Mouse (Mus musculus) MEL (cell line): Measurements from ENCODE around the gene Pigs.

Experiments used
- BHLHE40 ChIP-seq: IDR thresholded peaks from 2 replicates; pipeline ENCODE4 v1.6.1; 2012; ENCODE audit warnings: low read depth, mild to moderate bottlenecking, inconsistent platforms, low read length, improper control_type of control experiment, borderline replicate concordance
- CHD1 ChIP-seq: IDR thresholded peaks from 2 replicates; pipeline ENCODE4 v1.6.1; 2012; ENCODE audit warnings: low read depth, mild to moderate bottlenecking, inconsistent platforms, low read length, improper control_type of control experiment
- CTCF ChIP-seq, 3 experiments: IDR thresholded peaks in 2 of 3; conservative IDR thresholded peaks in 1 of 3; 2 replicates each; pipeline ENCODE4 v1.5.1; 2011 to 2012; ENCODE audit warnings: low read length in 3 of 3, low read depth in 2 of 3, mild to moderate bottlenecking in 2 of 3, improper control_type of control experiment in 1 of 3, inconsistent platforms in 1 of 3, mixed read lengths in 1 of 3, moderate library complexity in 1 of 3; ENCODE audit not compliant: control insufficient read depth in 1 of 3, insufficient read depth in 1 of 3, poor library complexity in 1 of 3, severe bottlenecking in 1 of 3
- ELF1 ChIP-seq: IDR thresholded peaks from 2 replicates; pipeline ENCODE4 v1.6.1; 2014; ENCODE audit warnings: low read depth, mild to moderate bottlenecking, inconsistent platforms, low read length, improper control_type of control experiment, moderate library complexity
- EP300 ChIP-seq, 2 experiments: IDR thresholded peaks; 2 replicates each; pipeline ENCODE4 v1.6.1; 2011; ENCODE audit warnings: improper control_type of control experiment in 2 of 2, low read length in 2 of 2, low read depth in 1 of 2, mild to moderate bottlenecking in 1 of 2
- GATA1 ChIP-seq: IDR thresholded peaks from 2 replicates; pipeline ENCODE4 v1.6.1; 2011; ENCODE audit warnings: low read depth, low read length, improper control_type of control experiment
- MAFK ChIP-seq: IDR thresholded peaks from 2 replicates; pipeline ENCODE4 v1.6.1; 2011; ENCODE audit warnings: low read depth, mild to moderate bottlenecking, low read length, improper control_type of control experiment, borderline replicate concordance
- MAX ChIP-seq: IDR thresholded peaks from 2 replicates; pipeline ENCODE4 v1.6.1; 2011; ENCODE audit warnings: low read length, improper control_type of control experiment
- NRF1 ChIP-seq: IDR thresholded peaks from 2 replicates; pipeline ENCODE4 v1.6.1; 2014; ENCODE audit warnings: low read depth, mild to moderate bottlenecking, inconsistent platforms, low read length, improper control_type of control experiment, moderate library complexity; ENCODE audit not compliant: poor library complexity, insufficient read depth, severe bottlenecking
- TCF12 ChIP-seq: IDR thresholded peaks from 2 replicates; pipeline ENCODE4 v1.6.1; 2014; ENCODE audit warnings: low read depth, mild to moderate bottlenecking, inconsistent platforms, low read length, improper control_type of control experiment, moderate library complexity
- ZC3H11A ChIP-seq: IDR thresholded peaks from 2 replicates; pipeline ENCODE4 v1.6.1; 2012; ENCODE audit warnings: low read depth, mild to moderate bottlenecking, inconsistent platforms, low read length, improper control_type of control experiment

DNA sequence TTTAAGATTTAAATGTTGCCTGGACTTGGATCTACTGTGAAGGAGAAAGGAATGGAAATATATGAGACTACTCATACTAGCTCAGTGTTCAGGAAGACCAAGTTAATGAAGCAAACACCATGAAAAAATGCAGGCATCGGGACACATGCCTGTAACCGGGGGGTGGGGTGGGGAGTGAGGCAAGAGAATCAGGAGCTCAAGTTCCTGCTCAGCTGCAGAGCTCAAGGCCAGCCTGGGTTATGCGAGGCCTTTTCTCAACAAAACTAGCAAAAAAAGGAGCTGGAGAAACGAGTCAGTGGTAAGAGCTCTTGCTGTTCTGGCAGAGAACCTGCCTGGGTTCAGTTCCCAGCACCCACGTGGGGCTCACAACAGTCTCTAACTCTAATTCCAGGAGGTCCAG lies 5.8 kb downstream of the Pigs start:
- no peak for TF ChIP-seq MAFK
- TF ChIP-seq ZC3H11A: no peak
- no peak for TF ChIP-seq GATA1
- no peak for TF ChIP-seq NRF1
- no peak for TF ChIP-seq TCF12
- no peak for TF ChIP-seq BHLHE40
- no peak for TF ChIP-seq CHD1
- TF ChIP-seq MAX: no peak
- no peak for TF ChIP-seq CTCF (IDR thresholded peaks at IDR 0.05 in 2 of 3, conservative IDR thresholded peaks at IDR 0.05 in 1 of 3; ENCODE audit: control insufficient read depth in 1 of 3, insufficient read depth in 1 of 3, low read depth in 2 of 3, low read length in 3 of 3, poor library complexity in 1 of 3, severe bottlenecking in 1 of 3)
- no peak for TF ChIP-seq EP300 (IDR thresholded peaks at IDR 0.05; ENCODE audit: low read depth in 1 of 2, low read length in 2 of 2)
- no peak for TF ChIP-seq ELF1
